Mouse (Mus musculus): ENCODE results near the gene Dgki.

Gene Dgki

GRCm38 (mm10) chr6:37063266-37063665, 236.7 kb downstream of the Dgki start:
- no peak for DNase-seq (ENCODE audit: low spot score)

DNA sequence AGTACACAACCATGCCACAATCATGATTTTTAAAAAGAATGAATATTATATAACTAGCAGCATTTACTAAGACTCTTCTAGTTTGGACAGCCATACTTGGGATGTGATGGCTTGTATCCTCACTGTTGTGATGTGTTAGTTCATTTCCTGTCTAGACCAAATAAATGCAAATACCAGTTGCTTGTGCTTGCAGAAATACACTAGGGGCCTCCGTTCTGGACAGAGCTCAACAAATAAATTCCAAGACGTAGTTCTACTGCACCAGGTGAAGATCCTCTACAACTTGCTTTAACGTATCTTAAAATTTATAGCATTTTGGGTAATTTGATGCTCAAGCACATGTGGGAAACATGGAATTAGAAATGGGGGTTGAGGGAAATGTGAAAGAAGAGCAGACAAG, 239.9 kb downstream of the Dgki start:
- no peak for DNase-seq (ENCODE audit: low spot score)

DNA sequence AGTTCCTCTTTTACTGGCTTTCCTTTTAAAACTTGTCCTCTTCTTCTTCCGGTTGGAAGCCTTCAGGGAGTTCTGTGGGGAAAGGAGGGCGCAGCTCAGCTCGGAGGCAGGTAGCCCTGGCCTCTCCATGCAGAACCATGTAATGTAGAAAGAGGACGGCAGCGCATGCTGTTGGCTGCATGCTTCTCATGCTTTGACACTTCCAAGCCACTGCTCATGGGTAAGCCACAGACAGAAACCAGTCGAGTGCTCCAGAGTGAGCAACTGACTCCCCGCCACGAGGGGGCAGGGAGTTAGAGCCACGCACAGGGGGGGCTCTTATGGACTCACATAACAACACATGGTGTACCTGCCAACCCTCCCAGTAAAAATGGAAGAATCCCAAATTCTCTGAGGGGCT, 242.0 kb downstream of the Dgki start:
- DNase-seq (ENCODE audit: low spot score) = no peak

DNA sequence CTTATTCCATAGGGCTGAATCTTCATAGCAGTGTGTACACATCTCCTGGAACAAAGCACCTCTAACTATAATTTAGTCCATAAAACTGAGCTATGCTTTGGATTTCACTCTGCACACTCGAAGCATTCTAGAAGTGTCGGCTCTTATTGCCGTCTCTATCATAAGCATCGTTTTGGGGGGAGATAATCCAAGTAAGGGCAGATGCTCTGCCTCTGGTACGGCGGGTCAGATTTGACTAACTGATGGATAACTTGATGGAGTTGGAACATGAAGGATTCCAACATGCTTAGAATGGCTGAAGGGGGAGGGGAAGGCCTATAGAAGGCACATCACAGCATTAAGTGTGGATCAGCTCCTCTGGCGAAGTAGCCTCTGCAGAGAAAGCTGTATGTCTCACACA, 242.4 kb downstream of the Dgki start:
- DNase-seq (ENCODE audit: low spot score) = no peak

DNA sequence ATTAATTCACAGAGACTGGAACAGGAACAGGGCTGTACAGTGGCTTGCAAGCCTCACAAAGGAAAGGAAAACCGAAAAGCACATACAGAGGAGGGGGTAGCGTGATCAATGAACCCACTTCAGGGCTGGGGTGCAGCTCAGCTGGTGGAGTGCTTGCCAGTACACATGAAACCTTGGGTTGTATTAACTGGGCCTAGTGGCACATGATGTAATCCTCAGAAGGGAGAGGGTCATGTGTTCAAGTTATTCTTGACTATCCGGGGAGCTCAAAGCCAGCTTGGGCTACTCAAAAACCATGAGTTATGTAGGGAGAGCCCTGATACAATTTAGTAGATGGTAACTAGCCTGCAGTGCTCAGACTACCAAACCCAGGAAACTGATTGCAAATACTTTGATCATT, 244.3 kb downstream of the Dgki start:
- no peak for DNase-seq (ENCODE audit: low spot score)

GRCm38 (mm10) chr6:37055128-37055527, 244.9 kb downstream of the Dgki start:
- no peak for DNase-seq (ENCODE audit: low spot score)

- no peak for DNase-seq (ENCODE audit: low spot score)
These were observed 245.5 kb downstream of the Dgki start for GRCm38 (mm10) chr6:37054435-37055020.

DNA sequence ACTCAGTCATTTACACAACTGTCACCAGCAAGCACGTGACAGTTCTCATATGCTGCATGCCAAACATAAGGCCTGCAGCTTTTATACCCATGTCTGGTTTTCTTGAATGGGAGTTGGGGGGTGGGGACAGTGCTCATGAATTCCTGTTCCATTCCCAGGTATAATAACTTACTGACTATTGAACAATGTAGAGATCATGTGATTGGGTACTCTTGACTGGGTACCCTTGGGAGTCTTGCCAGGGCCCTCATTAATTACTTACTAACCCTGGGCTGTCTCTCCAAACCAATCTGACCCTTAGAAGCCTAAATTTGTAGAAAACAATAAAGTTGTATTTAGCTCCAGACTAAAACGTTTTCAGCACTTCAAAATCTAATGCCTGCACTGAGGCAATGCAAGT, 246.6 kb downstream of the Dgki start:
- DNase-seq (ENCODE audit: low spot score) = no peak

GRCm38 (mm10) chr6:37051652-37052051, 248.3 kb downstream of the Dgki start:
- no peak for DNase-seq (ENCODE audit: low spot score)

GRCm38 (mm10) chr6:37051150-37051549, 248.8 kb downstream of the Dgki start:
- DNase-seq (ENCODE audit: low spot score) = no peak

- DNase-seq (ENCODE audit: low spot score) = no peak
These were observed 252.3 kb downstream of the Dgki start for GRCm38 (mm10) chr6:37047611-37048129.

GRCm38 (mm10) chr6:37046152-37046788, 253.7 kb downstream of the Dgki start:
- no peak for DNase-seq (ENCODE audit: low spot score)

- no peak for DNase-seq (ENCODE audit: low spot score)
These were observed 255.2 kb downstream of the Dgki start for GRCm38 (mm10) chr6:37044796-37045195.

GRCm38 (mm10) chr6:37038444-37038843, 261.5 kb downstream of the Dgki start:
- no peak for DNase-seq (ENCODE audit: low spot score)

GRCm38 (mm10) chr6:37037115-37037908, 262.7 kb downstream of the Dgki start:
- no peak for DNase-seq (ENCODE audit: low spot score)

DNA sequence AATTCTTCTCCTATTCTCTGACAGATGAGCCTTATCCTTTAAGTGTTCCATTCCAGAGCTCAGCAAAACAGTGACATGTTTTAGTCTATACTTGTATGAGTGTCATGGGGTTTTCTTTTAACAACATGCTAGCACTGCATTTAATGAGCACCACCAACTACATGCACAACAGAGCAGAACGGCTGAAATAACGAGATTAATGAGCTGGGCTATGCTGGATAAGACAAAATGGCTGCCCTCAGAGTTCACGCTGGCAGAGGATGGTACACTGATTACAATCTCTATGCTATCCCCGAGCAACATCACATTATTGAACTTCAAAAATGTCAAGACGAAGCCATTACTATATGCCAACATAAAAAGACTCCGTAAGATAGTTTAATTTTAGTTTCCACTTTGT, 264.3 kb downstream of the Dgki start:
- DNase-seq (ENCODE audit: low spot score) = no peak

GRCm38 (mm10) chr6:37030986-37031385, 269.0 kb downstream of the Dgki start:
- DNase-seq (ENCODE audit: low spot score) = no peak

DNA sequence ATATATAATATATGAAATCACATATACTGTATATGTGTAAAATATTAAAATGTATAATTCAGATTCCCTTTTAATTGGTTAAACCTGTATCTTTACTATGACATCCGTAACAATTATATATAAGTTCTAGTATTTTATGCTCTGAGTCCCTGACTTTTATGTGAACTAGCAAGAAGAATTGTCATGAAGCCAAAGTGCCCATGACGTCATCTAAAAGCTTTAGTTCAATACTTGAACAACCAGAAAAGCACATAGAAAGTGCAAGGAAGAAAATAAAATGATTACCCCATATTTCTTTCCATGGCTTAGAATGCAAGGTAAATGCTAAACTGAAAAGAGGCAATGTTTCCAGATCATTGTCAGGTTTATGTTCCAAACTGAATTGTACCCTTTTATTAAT, 269.6 kb downstream of the Dgki start:
- DNase-seq (ENCODE audit: low spot score) = no peak

DNA sequence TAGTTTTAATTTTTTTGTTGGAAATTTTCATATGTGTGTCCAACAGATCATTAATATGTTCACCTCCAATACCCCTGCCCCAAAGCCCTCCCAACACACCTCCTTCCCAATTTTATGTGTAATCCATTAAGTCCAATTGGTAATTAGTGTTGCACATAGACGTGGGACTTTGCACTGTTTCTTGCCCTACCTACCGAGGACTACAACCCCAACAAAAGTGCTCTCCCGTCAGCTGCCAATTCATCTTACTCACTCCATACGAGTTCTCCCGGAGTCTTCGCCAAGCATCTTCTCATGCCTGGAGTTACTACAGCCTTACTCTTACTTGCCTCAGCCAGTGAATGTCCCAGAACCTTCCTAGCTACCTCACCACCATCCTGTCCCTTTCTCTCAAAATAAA, 271.1 kb downstream of the Dgki start:
- DNase-seq (ENCODE audit: low spot score) = no peak

- no peak for DNase-seq (ENCODE audit: low spot score)
These were observed 271.7 kb downstream of the Dgki start for GRCm38 (mm10) chr6:37028300-37028699.

DNA sequence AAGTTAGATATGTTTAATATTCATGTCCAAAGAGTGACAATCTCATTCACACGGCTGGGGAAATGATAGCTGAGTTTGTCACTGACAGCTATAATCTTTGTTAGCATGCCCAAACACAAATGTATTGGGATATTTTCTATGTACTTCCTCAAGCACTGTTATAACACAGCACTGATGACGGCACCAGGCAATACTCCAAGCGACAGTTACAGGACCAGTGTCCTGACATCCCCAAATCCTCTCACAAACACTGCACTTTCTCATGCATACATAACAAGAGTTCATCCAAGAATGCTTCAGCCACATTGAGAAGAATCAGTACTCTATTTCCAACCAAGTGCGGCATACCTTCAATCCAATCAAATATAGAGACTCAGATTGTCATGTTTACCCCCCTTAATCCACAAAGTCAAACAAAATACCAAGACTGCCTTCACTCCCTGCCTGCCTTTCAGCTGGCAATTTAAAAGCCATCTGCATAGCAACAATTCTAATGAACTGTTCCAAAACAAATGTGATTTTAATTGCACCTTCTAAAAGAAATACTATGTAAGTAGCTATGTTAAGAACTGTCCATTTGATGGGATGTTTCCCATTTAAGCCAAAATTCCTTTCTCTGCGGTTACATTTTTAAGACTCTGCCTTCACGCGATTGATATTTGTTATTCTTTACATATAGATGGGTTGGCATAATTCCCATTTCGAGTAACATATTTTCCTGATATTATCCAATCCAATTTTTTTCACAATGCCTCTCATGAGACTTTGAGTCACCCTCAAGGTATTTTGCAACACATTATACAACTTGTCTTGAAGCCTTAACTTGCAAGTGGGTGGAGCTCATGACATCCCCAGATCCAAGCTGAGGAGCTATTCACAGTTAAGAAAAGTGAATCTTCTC, 273.4 kb downstream of the Dgki start:
- DNase-seq (ENCODE audit: low spot score) = no peak

- DNase-seq (ENCODE audit: low spot score) = no peak
These were observed 283.9 kb downstream of the Dgki start for GRCm38 (mm10) chr6:37016046-37016445.

All from spleen, adult 12 weeks (tissue).